Mouse (Mus musculus) MEL (cell line): ENCODE data around the gene Hnrnpu.
A peak's percentile ranks its signal among the peaks of the same experiment; 100 is the strongest.

Source experiments
- CTCF ChIP-seq, 3 experiments: IDR thresholded peaks in 2 of 3; conservative IDR thresholded peaks in 1 of 3; 2 replicates each; pipeline ENCODE4 v1.5.1; 2011 to 2012; ENCODE audit warnings: low read length in 3 of 3, low read depth in 2 of 3, mild to moderate bottlenecking in 2 of 3, improper control_type of control experiment in 1 of 3, inconsistent platforms in 1 of 3, mixed read lengths in 1 of 3, moderate library complexity in 1 of 3; ENCODE audit not compliant: control insufficient read depth in 1 of 3, insufficient read depth in 1 of 3, poor library complexity in 1 of 3, severe bottlenecking in 1 of 3
- HCFC1 ChIP-seq: IDR thresholded peaks from 2 replicates; pipeline ENCODE4 v1.6.1; 2012; ENCODE audit warnings: low read depth, mild to moderate bottlenecking, inconsistent platforms, low read length, improper control_type of control experiment, moderate library complexity
- MAX ChIP-seq: IDR thresholded peaks from 2 replicates; pipeline ENCODE4 v1.6.1; 2011; ENCODE audit warnings: low read length, improper control_type of control experiment
- MYC ChIP-seq: IDR thresholded peaks from 2 replicates; pipeline ENCODE4 v1.6.1; 2011; ENCODE audit warnings: low read depth, mild to moderate bottlenecking, low read length, improper control_type of control experiment, moderate library complexity
- NRF1 ChIP-seq: IDR thresholded peaks from 2 replicates; pipeline ENCODE4 v1.6.1; 2014; ENCODE audit warnings: low read depth, mild to moderate bottlenecking, inconsistent platforms, low read length, improper control_type of control experiment, moderate library complexity; ENCODE audit not compliant: poor library complexity, insufficient read depth, severe bottlenecking
- POLR2AphosphoS2 ChIP-seq: IDR thresholded peaks from 2 replicates; pipeline ENCODE4 v1.6.1; 2011; ENCODE audit warnings: low read length, improper control_type of control experiment
- POLR2AphosphoS5 ChIP-seq: IDR thresholded peaks from 2 replicates; pipeline ENCODE4 v1.6.1; 2012; ENCODE audit warnings: low read depth, borderline replicate concordance, mild to moderate bottlenecking, inconsistent platforms, low read length, moderate library complexity, mixed read lengths
- TAL1 ChIP-seq: IDR thresholded peaks from 2 replicates; pipeline ENCODE4 v1.6.1; 2012; ENCODE audit warnings: mild to moderate bottlenecking, inconsistent platforms, low read length, moderate library complexity, mixed read lengths
- TBP ChIP-seq: IDR thresholded peaks from 2 replicates; pipeline ENCODE4 v1.8.0; 2011; ENCODE audit warnings: low read depth, low read length, improper control_type of control experiment
- USF2 ChIP-seq, 2 experiments: IDR thresholded peaks; 2 replicates each; pipeline ENCODE4 v1.6.1; 2011 to 2012; ENCODE audit warnings: improper control_type of control experiment in 2 of 2, low read length in 2 of 2, borderline replicate concordance in 1 of 2, inconsistent platforms in 1 of 2, low read depth in 1 of 2, mild to moderate bottlenecking in 1 of 2; ENCODE audit not compliant: insufficient read depth in 1 of 2

DNA sequence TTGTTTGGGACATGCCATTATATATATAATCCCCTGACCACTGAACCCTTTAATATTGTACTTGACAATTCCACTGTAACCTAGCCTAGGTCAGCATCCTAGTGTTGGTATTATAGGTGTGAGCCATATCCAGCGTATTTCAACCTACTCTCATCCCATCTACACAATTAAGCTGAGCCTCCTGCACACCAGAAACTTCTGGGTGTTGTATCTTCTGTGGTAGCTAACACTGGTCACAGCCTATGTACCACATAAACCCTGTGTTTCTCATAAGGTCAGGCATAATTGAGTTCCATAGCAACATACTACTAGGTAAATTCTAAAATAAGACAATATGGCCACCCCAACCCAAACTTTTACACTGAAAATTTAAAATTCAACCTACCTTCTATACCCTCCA is 14.4 kb downstream of the Hnrnpu start:
- TF ChIP-seq HCFC1 (no peak), MAX (no peak), TAL1 (no peak), MYC (no peak), USF2 (IDR thresholded peaks at IDR 0.05; ENCODE audit: borderline replicate concordance in 1 of 2, insufficient read depth in 1 of 2, low read depth in 1 of 2, low read length in 2 of 2) (no peak), POLR2AphosphoS2 (peak; percentile 69), TBP (no peak), NRF1 (no peak), CTCF (IDR thresholded peaks at IDR 0.05 in 2 of 3, conservative IDR thresholded peaks at IDR 0.05 in 1 of 3; ENCODE audit: control insufficient read depth in 1 of 3, insufficient read depth in 1 of 3, low read depth in 2 of 3, low read length in 3 of 3, poor library complexity in 1 of 3, severe bottlenecking in 1 of 3) (no peak), POLR2AphosphoS5 (no peak; the same call in 1 of the 2 replicates)
